Mouse (Mus musculus) erythroblast, adult 5-6 weeks (primary cell): Measurements from ENCODE around the gene Enox2. TPM values are rescaled to one million over a fixed set of nuclear protein-coding genes. Genes with fewer than 3 reads are reported as not detected.
"Not testable (repeated sequence)": the region's sequence is repeated elsewhere in the genome, so short reads cannot be mapped to it uniquely, and the experiment has no call there.

Experiments
- ATAC-seq: replicated peaks from 2 replicates; pipeline ENCODE4 v1.8.0; 2016; ENCODE audit warnings: moderate number of reproducible peaks, mild to moderate bottlenecking, moderate TSS enrichment, inconsistent platforms; ENCODE audit not compliant: poor library complexity, low FRiP score, severe bottlenecking
- total RNA-seq, 2 experiments: library from RNA; stranded (forward) in 1 of 2; stranded (reverse) in 1 of 2; fragments of 150-400 nt in 1 of 2; fragments of 200-764, 138-1000 nt in 1 of 2; gene quantifications; 2 replicates each; pipeline versions ENCODE4 v1.2.3 to v1.2.4; 2015 to 2017; ENCODE audit warnings: low replicate concordance in 2 of 2

The Enox2 gene
- total RNA-seq (2015; ENCODE audit: low replicate concordance) (1.7 and 3.1 TPM in 2 replicates), total RNA-seq (2017; ENCODE audit: low replicate concordance) (3.8 and 4.2 TPM in 2 replicates)

GRCm38 (mm10) chrX:49287700-49288563 lies at the start of gene Enox2:
Enox2 (minus strand) TSS chrX:49288259.
- peak; percentile 99 for ATAC-seq

DNA sequence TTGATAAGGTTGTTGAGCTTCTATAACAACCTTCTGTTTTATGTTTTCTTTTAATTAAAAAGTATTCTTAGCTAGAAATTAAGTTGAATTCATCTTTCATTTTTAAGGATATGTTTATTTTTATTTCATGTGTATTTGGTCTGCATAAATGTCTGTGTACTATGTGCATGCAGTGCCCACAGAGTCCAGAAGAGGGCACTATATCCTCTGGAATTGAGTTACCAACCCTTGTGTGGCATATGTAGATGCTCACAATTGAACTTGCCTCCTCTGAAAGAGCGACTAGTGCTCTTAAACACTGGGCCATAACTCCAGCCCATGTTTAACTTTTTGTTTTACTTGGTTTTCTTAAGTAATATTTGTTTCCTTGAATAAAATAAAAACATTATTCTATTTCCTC lies 21.4 kb upstream of the Enox2 start:
- no peak for ATAC-seq

DNA sequence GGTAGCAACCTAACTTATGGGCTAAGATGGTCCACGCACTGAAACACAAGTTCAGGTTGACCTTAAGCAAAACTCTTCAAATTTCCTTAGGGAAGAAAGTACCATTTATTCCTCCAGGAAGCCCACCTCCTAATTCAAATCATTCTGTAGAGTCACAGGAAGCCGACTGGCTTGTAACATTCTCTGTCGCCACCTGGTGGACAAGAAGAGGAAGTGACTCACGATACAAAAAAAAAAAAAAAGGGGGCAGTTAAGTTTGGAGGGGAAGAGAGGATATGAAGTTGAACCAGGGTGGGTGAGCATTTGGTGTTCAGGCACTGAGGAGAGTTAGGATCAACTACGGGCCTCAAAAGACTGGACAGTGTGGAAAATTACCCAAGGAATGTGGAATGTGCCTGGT lies 18.6 kb upstream of the Enox2 start:
- ATAC-seq: no peak

DNA sequence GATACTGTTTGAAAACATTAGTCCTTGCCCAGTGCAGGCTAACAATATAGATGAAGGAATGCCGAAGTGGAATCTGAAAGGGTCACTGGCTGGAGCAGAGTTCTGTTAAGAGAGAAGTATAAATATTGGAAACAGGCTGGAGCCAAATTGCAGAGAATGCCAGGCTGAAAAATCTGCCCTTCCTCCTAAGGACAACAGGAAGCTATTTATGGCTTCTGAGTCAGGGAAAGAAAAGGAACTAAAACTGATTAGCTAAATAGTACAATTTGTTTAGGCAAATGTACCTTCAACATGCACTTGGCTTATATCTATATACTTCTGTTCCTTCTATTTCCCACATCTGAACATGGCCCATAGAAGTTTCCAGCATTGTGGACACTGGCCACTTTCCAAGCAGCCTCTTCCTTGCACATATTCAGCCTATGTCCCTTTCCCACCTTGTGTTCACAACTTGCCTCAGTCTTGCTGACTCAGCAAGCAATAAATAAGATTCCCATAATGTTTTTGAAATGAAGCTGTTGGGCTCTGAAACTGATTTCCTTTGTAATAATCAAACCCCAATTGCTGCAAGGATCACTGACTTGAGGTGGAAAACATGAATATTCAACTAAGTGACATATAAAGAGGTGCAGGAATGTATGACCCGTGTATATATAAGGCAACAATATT lies 8.0 kb downstream of the Enox2 start:
- no peak for ATAC-seq

- ATAC-seq: no peak
Observed at GRCm38 (mm10) chrX:49273487-49274042, 14.5 kb downstream of the Enox2 start.

DNA sequence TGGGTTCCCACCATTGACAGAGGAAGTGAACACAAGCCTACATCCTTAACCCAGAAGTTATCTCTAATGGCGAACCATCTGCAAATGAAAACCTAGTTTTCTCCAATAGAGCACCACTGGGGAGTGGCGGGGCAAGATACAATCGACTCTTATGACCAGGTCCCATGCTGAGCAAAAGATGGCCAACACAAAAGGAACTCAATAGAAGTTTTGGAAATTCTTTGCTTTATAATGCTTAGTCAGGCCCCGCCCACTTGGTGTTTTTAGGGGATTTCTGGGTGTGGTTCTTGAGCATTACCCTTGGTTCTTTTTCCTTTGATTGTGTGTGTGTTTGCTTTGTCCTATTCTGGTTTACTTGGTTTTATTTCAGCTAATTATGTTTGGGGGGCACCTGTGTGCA lies 37.2 kb downstream of the Enox2 start:
- no peak for ATAC-seq

GRCm38 (mm10) chrX:49225792-49226426 lies 62.1 kb downstream of the Enox2 start:
- no peak for ATAC-seq

- ATAC-seq: no peak
Observed at GRCm38 (mm10) chrX:49216422-49216821, 71.6 kb downstream of the Enox2 start.

GRCm38 (mm10) chrX:49196386-49196785 lies 91.7 kb downstream of the Enox2 start:
- no peak for ATAC-seq

DNA sequence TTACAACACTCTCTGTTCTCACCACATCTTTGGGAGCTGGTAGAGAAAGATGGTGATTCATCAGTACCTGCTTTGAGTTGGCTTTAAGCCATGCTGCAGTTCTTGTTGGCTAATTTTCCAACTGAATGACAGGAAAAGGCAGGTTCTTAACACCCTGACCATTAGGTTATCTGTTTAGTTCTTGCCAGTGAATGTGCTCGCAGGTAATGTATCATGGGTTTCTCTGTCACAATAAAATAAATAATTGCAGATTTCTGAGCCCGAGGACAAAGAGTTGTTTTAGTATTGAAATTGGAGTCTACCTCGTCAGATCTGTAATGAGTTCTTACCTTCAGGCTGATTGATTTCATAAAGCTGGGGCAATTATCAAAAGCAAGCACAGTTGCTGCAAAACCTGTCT lies 106.9 kb downstream of the Enox2 start:
- ATAC-seq: no peak

DNA sequence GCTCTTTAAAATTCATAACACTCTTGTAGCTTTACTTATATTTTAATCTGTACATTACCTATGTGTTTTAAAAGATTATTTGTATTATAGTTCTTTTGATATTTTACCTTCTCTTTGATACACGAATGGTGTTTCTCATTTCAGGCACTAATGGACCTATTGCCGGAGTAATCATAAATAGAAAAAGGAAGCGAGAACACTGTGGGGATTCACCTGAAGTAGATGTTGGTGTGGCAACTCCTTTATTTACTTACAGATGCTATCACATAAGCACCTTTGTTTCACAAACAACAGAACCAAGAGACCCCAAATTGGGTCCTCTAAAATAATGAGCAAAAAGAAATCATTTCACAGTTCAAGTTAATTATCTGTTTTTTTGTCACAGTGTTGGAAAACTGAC lies 109.4 kb downstream of the Enox2 start:
- ATAC-seq: no peak

GRCm38 (mm10) chrX:49154280-49154679 lies 133.8 kb downstream of the Enox2 start:
- no peak for ATAC-seq

DNA sequence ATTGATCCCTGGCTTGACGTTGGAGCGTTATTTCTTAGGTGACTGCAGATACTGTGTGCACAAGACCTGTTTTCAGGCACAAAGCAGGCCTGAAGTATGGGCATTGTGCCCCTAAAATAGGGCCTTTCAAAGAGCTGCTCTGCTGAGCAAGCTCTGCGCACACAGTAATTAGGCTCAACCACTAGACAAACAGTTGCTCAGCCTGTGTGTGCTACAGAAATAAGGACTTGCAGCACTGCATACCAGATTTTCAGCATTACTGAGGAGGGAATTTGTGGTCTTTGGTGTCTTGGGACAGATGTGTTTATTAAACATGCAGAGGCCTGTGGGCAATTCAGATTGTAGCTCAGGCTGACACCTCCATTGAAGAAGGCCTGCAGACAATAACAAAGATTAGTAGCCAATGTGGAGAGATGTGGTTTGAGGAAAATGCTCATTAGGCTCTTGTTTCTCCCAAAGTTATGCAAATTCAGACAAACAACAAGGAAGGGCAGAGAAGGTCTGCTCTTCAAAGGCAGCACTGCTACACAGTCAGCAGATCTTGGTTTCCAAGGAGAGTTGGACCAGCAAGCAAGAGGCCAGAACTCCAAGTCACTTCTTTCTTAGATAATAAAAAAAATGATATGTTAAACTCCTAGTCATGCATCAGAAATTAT lies 163.2 kb downstream of the Enox2 start:
- ATAC-seq: no peak

- no peak for ATAC-seq
Observed at GRCm38 (mm10) chrX:49116465-49116864, 171.6 kb downstream of the Enox2 start.

DNA sequence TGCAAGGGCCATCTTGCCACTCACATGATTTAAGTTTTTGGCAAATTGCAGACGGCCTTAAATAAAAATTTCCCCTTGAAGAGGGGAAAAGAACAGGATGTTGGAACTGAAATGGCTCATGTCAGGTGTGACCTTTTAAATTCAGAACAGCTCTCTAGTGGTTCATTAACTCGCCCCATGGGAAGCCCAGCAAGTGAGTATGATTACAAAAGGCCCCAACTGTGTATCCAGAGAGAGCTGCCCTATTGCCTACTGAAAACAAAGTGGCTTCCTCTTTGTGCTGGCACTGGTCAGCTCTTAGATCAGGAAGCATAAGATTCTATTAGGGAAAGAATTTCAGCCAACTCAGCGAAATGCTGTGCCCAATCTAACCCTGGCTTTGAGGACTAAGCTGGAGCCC lies 175.6 kb downstream of the Enox2 start:
- no peak for ATAC-seq

GRCm38 (mm10) chrX:49100542-49100941 lies 187.5 kb downstream of the Enox2 start:
- not testable (repeated sequence) for ATAC-seq

DNA sequence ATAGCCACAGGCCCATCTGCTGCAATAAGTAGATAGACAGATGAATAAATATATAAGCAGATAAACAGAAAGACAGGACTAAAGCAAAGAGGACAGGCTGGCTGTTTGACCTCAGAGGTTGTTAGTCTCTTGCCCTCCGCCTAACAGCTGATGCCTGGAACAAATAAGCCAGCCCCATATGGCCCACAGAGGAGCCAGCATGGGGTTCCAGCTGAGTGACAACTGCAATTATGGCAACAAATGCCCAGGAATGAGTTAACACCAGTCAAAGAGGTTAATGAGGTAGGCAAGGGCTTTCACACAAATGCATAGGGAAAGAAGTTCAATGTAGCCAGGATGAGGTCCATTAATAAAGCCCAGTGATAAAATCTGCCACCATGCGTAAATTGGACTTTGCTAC lies 191.8 kb downstream of the Enox2 start:
- ATAC-seq: no peak

DNA sequence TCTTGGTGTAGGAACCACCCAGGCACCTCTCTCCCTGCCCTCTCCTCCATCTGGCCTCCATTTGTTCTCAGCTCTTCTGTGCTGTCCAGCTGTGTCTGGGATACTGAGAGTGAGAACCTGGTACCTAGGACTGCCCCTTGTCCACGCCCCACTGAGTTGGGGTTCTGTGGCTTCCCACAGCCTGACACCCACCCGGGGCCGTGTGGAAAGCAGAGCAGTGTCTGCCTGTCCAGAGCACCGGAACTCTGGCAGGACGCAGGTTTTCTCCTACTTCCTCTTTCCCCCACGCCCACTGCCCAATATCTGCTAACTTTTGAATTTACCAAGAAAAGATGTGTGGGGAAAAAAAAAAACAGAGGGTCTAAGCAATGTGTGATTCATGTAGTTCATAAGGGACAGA lies 213.0 kb downstream of the Enox2 start:
- ATAC-seq: no peak

- ATAC-seq: no peak
Observed at GRCm38 (mm10) chrX:49073563-49073962, 214.5 kb downstream of the Enox2 start.

DNA sequence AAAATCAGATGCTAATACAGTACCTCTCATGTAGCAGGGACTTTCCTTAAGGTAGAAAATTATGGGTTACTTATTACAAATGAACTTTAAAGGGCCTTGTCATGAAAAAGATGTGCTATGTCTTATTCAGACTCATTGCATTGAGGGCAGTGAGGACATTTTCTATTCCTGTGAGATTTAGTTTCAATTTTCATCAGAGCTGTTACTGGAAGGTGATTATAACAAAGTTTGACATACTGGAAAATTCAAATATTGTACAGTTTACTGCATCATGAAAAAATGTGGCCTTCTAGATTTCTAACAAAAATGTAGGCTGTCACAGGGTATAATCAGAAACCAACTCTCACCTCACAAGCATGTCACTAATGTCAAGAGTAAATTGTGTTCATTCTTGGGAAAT lies 242.9 kb downstream of the Enox2 start:
- ATAC-seq: no peak
